Mouse (Mus musculus) brain, adult 2 months (tissue): ENCODE results near the gene Fndc11.
A peak's percentile ranks its signal among the peaks of the same experiment; 100 is the strongest.
"Not testable (repeated sequence)": the region's sequence is repeated elsewhere in the genome, so short reads cannot be mapped to it uniquely, and the experiment has no call there.

Experiments
- DNase-seq: peaks from one replicate; pipeline ENCODE4 v3.0.0; 2011; ENCODE audit warnings: low read depth, low spot score

The Fndc11 gene

GRCm38 (mm10) chr2:181219538-181220216, at the start of gene Fndc11:
Gene Fndc11, plus strand, starts transcription at chr2:181220013.
- DNase-seq = peak; percentile 82

- DNase-seq = peak; percentile 69
These were observed 45.2 kb upstream of the Fndc11 start for GRCm38 (mm10) chr2:181174646-181175045.

GRCm38 (mm10) chr2:181178015-181178414, 41.8 kb upstream of the Fndc11 start:
- DNase-seq = no peak

- no peak for DNase-seq
These were observed 41.3 kb upstream of the Fndc11 start for GRCm38 (mm10) chr2:181178471-181178870.

GRCm38 (mm10) chr2:181180898-181181297, 38.9 kb upstream of the Fndc11 start:
- peak; percentile 69 for DNase-seq

GRCm38 (mm10) chr2:181186635-181187034, 33.2 kb upstream of the Fndc11 start:
- DNase-seq = peak; percentile 97

- DNase-seq = peak; percentile 96
These were observed 32.5 kb upstream of the Fndc11 start, which contains the start of gene Ppdpf for GRCm38 (mm10) chr2:181187121-181188000. Gene Ppdpf, plus strand, starts transcription at chr2:181187247.

GRCm38 (mm10) chr2:181188681-181189080, 31.1 kb upstream of the Fndc11 start:
- DNase-seq = no peak

- peak; percentile 27 for DNase-seq
These were observed 30.5 kb upstream of the Fndc11 start for GRCm38 (mm10) chr2:181189321-181189720.

- DNase-seq = not testable (repeated sequence)
These were observed 28.4 kb upstream of the Fndc11 start for GRCm38 (mm10) chr2:181191385-181191784.

- DNase-seq = no peak
These were observed 27.9 kb upstream of the Fndc11 start for GRCm38 (mm10) chr2:181191936-181192335.

- DNase-seq = no peak
These were observed 26.8 kb upstream of the Fndc11 start for GRCm38 (mm10) chr2:181193044-181193443.

GRCm38 (mm10) chr2:181196628-181197300, 23.0 kb upstream of the Fndc11 start:
- DNase-seq = no peak

GRCm38 (mm10) chr2:181201606-181202005, 18.2 kb upstream of the Fndc11 start:
- DNase-seq = no peak

- DNase-seq = no peak
These were observed 17.4 kb upstream of the Fndc11 start, which contains the start of gene Ptk6 for GRCm38 (mm10) chr2:181202422-181202821. Gene Ptk6, minus strand, starts transcription at chr2:181202789.

- no peak for DNase-seq
These were observed 16.9 kb upstream of the Fndc11 start for GRCm38 (mm10) chr2:181202886-181203285.

- DNase-seq = no peak
These were observed 14.1 kb upstream of the Fndc11 start for GRCm38 (mm10) chr2:181205678-181206077.

GRCm38 (mm10) chr2:181206118-181206517, 13.7 kb upstream of the Fndc11 start:
- DNase-seq = no peak

GRCm38 (mm10) chr2:181212389-181213020, 7.3 kb upstream of the Fndc11 start:
- DNase-seq = no peak

- no peak for DNase-seq
These were observed 6.8 kb upstream of the Fndc11 start, which contains the start of gene Srms for GRCm38 (mm10) chr2:181213021-181213445. Gene Srms, minus strand, starts transcription at chr2:181213185.

- no peak for DNase-seq
These were observed 3.8 kb upstream of the Fndc11 start for GRCm38 (mm10) chr2:181216037-181216436.
